Mouse (Mus musculus): ENCODE measurements around the gene Ptprs. TPM values are rescaled to one million over a fixed set of nuclear protein-coding genes. Genes with fewer than 3 reads are reported as not detected.

Gene Ptprs
- polyA plus RNA-seq, 1 experiment, result 1,311 TPM

- no peak for TF ChIP-seq CTCF (IDR thresholded peaks at IDR 0.05; ENCODE audit: borderline replicate concordance, extremely low read depth, insufficient read depth, insufficient read length)
- TF ChIP-seq POLR2A (IDR thresholded peaks at IDR 0.05; ENCODE audit: borderline replicate concordance, extremely low read depth, insufficient read depth, insufficient read length, poor library complexity, severe bottlenecking), result no peak
- no peak for DNase-seq (ENCODE audit: low read depth)
Observed at GRCm38 (mm10) chr17:56444771-56445170, 31.5 kb downstream of the Ptprs start.

DNA sequence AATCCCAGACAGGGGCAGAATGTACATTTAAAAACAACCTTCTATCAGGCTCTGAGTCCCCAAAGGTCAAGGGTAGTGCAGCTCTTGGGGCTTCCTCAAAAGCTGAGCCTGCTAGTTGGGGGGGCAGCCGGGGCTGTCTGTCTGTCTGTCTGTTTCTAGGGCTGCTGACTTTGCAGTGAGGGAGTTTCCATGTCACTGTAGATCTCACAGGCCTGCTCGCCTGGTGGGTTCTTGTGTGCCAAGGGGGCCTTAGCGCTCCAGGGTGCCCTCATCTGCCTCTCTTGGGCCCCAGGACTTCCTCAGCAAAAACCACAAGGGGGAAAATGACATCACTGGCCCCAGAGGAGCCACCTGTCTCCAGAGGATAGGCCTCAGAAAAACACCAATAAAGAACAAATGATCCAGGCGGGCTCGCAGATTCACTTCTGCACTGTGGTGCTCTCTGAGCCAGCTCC lies 32.9 kb downstream of the Ptprs start:
- no peak for TF ChIP-seq POLR2A (IDR thresholded peaks at IDR 0.05; ENCODE audit: borderline replicate concordance, extremely low read depth, insufficient read depth, insufficient read length, poor library complexity, severe bottlenecking)
- TF ChIP-seq CTCF (IDR thresholded peaks at IDR 0.05; ENCODE audit: borderline replicate concordance, extremely low read depth, insufficient read depth, insufficient read length), result no peak
- DNase-seq (ENCODE audit: low read depth), result no peak

DNA sequence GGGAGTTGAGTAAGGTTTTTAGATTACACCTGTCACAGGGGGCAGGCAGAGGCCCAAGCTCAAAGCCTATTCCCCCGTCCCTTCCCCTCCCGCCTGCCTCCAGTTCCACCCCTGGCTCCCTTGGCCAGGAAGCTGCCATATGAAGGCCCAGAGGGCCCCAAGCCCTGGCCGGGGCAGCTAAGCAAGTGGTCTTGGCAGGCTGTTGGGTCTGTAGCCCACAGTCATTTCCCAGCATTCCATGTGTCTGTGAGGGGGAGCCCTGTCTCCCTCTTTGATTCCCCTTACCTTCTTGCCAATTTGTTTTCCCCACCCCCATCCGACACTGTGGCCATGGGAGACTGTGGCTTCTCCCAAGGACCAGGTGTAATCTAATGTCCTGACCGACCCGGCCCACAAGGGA lies 34.0 kb downstream of the Ptprs start:
- peak; percentile 45 for DNase-seq (ENCODE audit: low read depth)
- TF ChIP-seq POLR2A (IDR thresholded peaks at IDR 0.05; ENCODE audit: borderline replicate concordance, extremely low read depth, insufficient read depth, insufficient read length, poor library complexity, severe bottlenecking), result no peak
- no peak for TF ChIP-seq CTCF (IDR thresholded peaks at IDR 0.05; ENCODE audit: borderline replicate concordance, extremely low read depth, insufficient read depth, insufficient read length)

GRCm38 (mm10) chr17:56439731-56440460 lies 36.4 kb downstream of the Ptprs start:
- peak; percentile 76 for DNase-seq (ENCODE audit: low read depth)
- TF ChIP-seq CTCF (IDR thresholded peaks at IDR 0.05; ENCODE audit: borderline replicate concordance, extremely low read depth, insufficient read depth, insufficient read length) (no peak), POLR2A (IDR thresholded peaks at IDR 0.05; ENCODE audit: borderline replicate concordance, extremely low read depth, insufficient read depth, insufficient read length, poor library complexity, severe bottlenecking) (no peak)

DNA sequence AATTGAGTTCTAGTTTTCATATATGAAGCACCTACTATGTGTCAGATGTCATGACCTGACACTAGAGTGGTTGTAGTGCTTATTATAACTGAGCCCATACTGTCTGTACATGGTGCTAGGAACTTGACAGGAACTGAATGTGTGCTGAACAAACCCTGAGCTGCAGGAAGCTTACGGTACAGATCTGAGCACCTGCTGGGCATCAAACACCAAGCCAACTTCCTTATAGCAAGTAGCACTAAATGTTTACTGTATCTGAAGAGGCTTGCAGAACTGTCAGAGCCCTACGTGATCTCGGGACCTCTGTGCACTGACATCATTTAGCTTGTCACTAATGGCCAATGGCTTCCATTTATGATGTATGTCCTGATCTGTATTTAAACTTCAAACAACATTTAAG lies 44.7 kb downstream of the Ptprs start:
- TF ChIP-seq POLR2A (IDR thresholded peaks at IDR 0.05; ENCODE audit: borderline replicate concordance, extremely low read depth, insufficient read depth, insufficient read length, poor library complexity, severe bottlenecking), result no peak
- TF ChIP-seq CTCF (IDR thresholded peaks at IDR 0.05; ENCODE audit: borderline replicate concordance, extremely low read depth, insufficient read depth, insufficient read length), result no peak
- DNase-seq (ENCODE audit: low read depth), result no peak

- DNase-seq (ENCODE audit: low read depth), result no peak
- TF ChIP-seq CTCF (IDR thresholded peaks at IDR 0.05; ENCODE audit: borderline replicate concordance, extremely low read depth, insufficient read depth, insufficient read length), result no peak
Observed at GRCm38 (mm10) chr17:56427857-56428256, 48.4 kb downstream of the Ptprs start.

- TF ChIP-seq POLR2A (IDR thresholded peaks at IDR 0.05; ENCODE audit: borderline replicate concordance, extremely low read depth, insufficient read depth, insufficient read length, poor library complexity, severe bottlenecking), result no peak
- no peak for TF ChIP-seq CTCF (IDR thresholded peaks at IDR 0.05; ENCODE audit: borderline replicate concordance, extremely low read depth, insufficient read depth, insufficient read length)
- DNase-seq (ENCODE audit: low read depth), result no peak
Observed at GRCm38 (mm10) chr17:56425941-56426340, 50.3 kb downstream of the Ptprs start.

- DNase-seq (ENCODE audit: low read depth), result peak; percentile 81
- TF ChIP-seq CTCF (IDR thresholded peaks at IDR 0.05; ENCODE audit: borderline replicate concordance, extremely low read depth, insufficient read depth, insufficient read length) (peak; percentile 66), POLR2A (IDR thresholded peaks at IDR 0.05; ENCODE audit: borderline replicate concordance, extremely low read depth, insufficient read depth, insufficient read length, poor library complexity, severe bottlenecking) (no peak)
Observed at GRCm38 (mm10) chr17:56425584-56425914, 50.7 kb downstream of the Ptprs start.

GRCm38 (mm10) chr17:56424726-56425583 lies 51.3 kb downstream of the Ptprs start:
- peak; percentile 62 for DNase-seq (ENCODE audit: low read depth)
- no peak for TF ChIP-seq POLR2A (IDR thresholded peaks at IDR 0.05; ENCODE audit: borderline replicate concordance, extremely low read depth, insufficient read depth, insufficient read length, poor library complexity, severe bottlenecking)
- TF ChIP-seq CTCF (IDR thresholded peaks at IDR 0.05; ENCODE audit: borderline replicate concordance, extremely low read depth, insufficient read depth, insufficient read length), result no peak

DNA sequence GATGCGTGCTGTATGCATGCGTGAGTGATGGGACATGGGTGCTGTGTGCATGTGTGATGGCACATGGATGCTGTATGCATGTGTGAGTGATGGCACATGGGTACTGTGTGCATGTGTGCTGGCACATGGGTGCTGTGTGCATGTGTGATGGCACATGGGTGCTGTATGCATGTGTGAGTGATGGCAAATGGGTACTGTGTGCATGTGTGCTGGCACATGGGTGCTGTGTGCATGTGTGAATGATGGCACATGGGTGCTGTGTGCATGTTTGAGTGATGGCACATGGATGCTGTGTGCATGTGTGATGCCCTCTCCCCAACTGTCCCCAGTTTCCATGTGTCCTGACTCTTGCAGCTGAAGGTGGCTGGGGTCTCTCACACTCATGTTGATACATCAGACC lies 56.3 kb downstream of the Ptprs start:
- no peak for DNase-seq (ENCODE audit: low read depth)
- no peak for TF ChIP-seq POLR2A (IDR thresholded peaks at IDR 0.05; ENCODE audit: borderline replicate concordance, extremely low read depth, insufficient read depth, insufficient read length, poor library complexity, severe bottlenecking)
- TF ChIP-seq CTCF (IDR thresholded peaks at IDR 0.05; ENCODE audit: borderline replicate concordance, extremely low read depth, insufficient read depth, insufficient read length), result no peak

DNA sequence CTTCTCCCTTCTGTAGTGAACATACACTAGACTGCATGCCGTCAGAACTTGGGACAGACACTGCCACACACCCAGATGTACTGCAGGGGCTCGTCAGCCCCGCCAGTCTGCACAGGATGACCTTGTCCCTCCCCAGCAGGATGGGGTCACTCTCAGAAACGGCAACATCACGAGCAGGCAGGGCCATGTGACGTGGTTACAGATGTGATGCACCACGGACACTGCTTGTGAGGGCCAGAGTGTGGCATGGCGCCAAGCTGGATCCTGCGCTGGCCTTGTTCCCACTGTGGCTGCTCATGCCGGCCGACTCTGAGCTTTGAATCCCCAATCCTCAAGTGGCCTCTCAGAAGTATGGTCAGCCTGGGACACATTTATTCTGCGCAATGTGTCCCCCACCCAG lies 58.0 kb downstream of the Ptprs start:
- no peak for TF ChIP-seq CTCF (IDR thresholded peaks at IDR 0.05; ENCODE audit: borderline replicate concordance, extremely low read depth, insufficient read depth, insufficient read length)
- no peak for TF ChIP-seq POLR2A (IDR thresholded peaks at IDR 0.05; ENCODE audit: borderline replicate concordance, extremely low read depth, insufficient read depth, insufficient read length, poor library complexity, severe bottlenecking)
- no peak for DNase-seq (ENCODE audit: low read depth)

- no peak for TF ChIP-seq CTCF (IDR thresholded peaks at IDR 0.05; ENCODE audit: borderline replicate concordance, extremely low read depth, insufficient read depth, insufficient read length)
- TF ChIP-seq POLR2A (IDR thresholded peaks at IDR 0.05; ENCODE audit: borderline replicate concordance, extremely low read depth, insufficient read depth, insufficient read length, poor library complexity, severe bottlenecking), result no peak
Observed at GRCm38 (mm10) chr17:56414785-56415184, 61.5 kb downstream of the Ptprs start.

More at GRCm38 (mm10) chr17:56414785-56415184, 61.5 kb downstream of the Ptprs start:
- no peak for DNase-seq (ENCODE audit: low read depth)
